In genomic region chr5:37354385-37354784, GRCm38 (mm10) we compare ENCODE assay signal across 8 mouse cellular contexts. TPM values are rescaled to one million over a fixed set of nuclear protein-coding genes. Genes with fewer than 3 reads are reported as not detected.
DNase-seq lines count a peak whose midpoint lies in the region; ATAC-seq and TF ChIP-seq lines count a peak whose summit lies in the region.

No protein-coding gene starts in this region.

- TF ChIP-seq CTCF in cerebellum, adult 2 months (IDR thresholded peaks at IDR 0.05; ENCODE audit: borderline replicate concordance, insufficient read depth, low read depth, low read length) = peak; percentile 35; the same call in 1 of the 2 replicates
- peak; percentile 73 for TF ChIP-seq CTCF in liver, embryonic 14.5 days (IDR thresholded peaks at IDR 0.05; ENCODE audit: low read depth)

- DNase-seq in cerebellum, adult 2 months = peak in 1 of 2 experiments; percentile 40
- no peak for DNase-seq in cerebellum, adult 11-12 months
- DNase-seq in liver = peak; percentile 48
- DNase-seq in liver, embryonic 11.5 days (ENCODE audit: low spot score) = no peak
- peak; percentile 24 for DNase-seq in adrenal gland, adult 8-10 months
- peak; percentile 39 to 58 for DNase-seq in frontal cortex, postnatal 25 days (ENCODE audit: low spot score in 2 of 2)
- DNase-seq in liver, embryonic 14.5 days (ENCODE audit: low read depth in 3 of 3, low spot score in 3 of 3) = peak in 1 of 3 experiments; percentile 18
- DNase-seq in thymus, postnatal 14 days = peak; percentile 29

- H3K36me3 ChIP-seq in liver, embryonic 11.5 days (ENCODE audit: control insufficient read depth, insufficient read depth, low read length) = peaks cover 10% of the 10 kb centered on the region
- no peaks in the 10 kb centered on the region for H3K36me3 ChIP-seq in liver, embryonic 14.5 days (replicated peaks; ENCODE audit: control insufficient read depth, insufficient read depth, low read depth)

- no peak for TF ChIP-seq POLR2A in cerebellum, adult 2 months (IDR thresholded peaks at IDR 0.05; ENCODE audit: borderline replicate concordance, insufficient read depth, low read length)

- H3K27me3 ChIP-seq in cerebellum, adult 2 months (ENCODE audit: control insufficient read depth, insufficient read depth, low read length) = no peaks in the 10 kb centered on the region
- H3K27me3 ChIP-seq in liver, embryonic 11.5 days (replicated peaks; ENCODE audit: control insufficient read depth, insufficient read depth, low read length) = no peaks in the 10 kb centered on the region
- no peaks in the 10 kb centered on the region for H3K27me3 ChIP-seq in liver, embryonic 14.5 days (ENCODE audit: control insufficient read depth, insufficient read depth, low read length)

- WGBS in cerebellum, adult 2 months = 86% methylated on average over 4 of the region's 4 CpGs
- 70% methylated on average over 4 of the region's 4 CpGs for WGBS in liver, embryonic 11.5 days
- 59% methylated on average over 4 of the region's 4 CpGs for WGBS in liver, embryonic 14.5 days (ENCODE audit: insufficient replicate concordance)

- H3K4me1 ChIP-seq in cerebellum, adult 2 months (ENCODE audit: control insufficient read depth, insufficient read depth, low read length) = no peaks in the 10 kb centered on the region
- no peaks in the 10 kb centered on the region for H3K4me1 ChIP-seq in liver, embryonic 11.5 days (replicated peaks; ENCODE audit: control insufficient read depth, insufficient read depth, low read length)
- H3K4me1 ChIP-seq in liver, embryonic 14.5 days (replicated peaks; ENCODE audit: control insufficient read depth in 2 of 2, insufficient read depth in 2 of 2, low read length in 1 of 2) = no peaks in the 10 kb centered on the region

- H3K4me2 ChIP-seq in liver, embryonic 11.5 days = no peak overlapping the region
- H3K4me2 ChIP-seq in liver, embryonic 14.5 days (ENCODE audit: low read depth) = no peak overlapping the region

- no peaks in the 10 kb centered on the region for H3K9me3 ChIP-seq in liver, embryonic 11.5 days (ENCODE audit: control insufficient read depth, low read length)
- H3K9me3 ChIP-seq in liver, embryonic 14.5 days (ENCODE audit: control insufficient read depth, low read length) = no peaks in the 10 kb centered on the region

- no peak overlapping the region for H3K4me3 ChIP-seq in cerebellum, adult 2 months (replicated peaks; ENCODE audit: insufficient read depth, low read depth, low read length)
- no peak overlapping the region for H3K4me3 ChIP-seq in liver, embryonic 11.5 days (ENCODE audit: low read depth, low read length)
- H3K4me3 ChIP-seq in liver, embryonic 14.5 days (ENCODE audit: insufficient read depth in 1 of 2, low read depth in 2 of 2, low read length in 2 of 2) = no peak overlapping the region

- ATAC-seq in liver, embryonic 11.5 days (replicated peaks; ENCODE audit: low FRiP score) = no peak
- ATAC-seq in liver, embryonic 14.5 days (ENCODE audit: insufficient read depth) = no peak

- H3K27ac ChIP-seq in cerebellum, adult 2 months (ENCODE audit: insufficient read depth, low read length) = no peak overlapping the region
- no peak overlapping the region for H3K27ac ChIP-seq in liver, embryonic 11.5 days (ENCODE audit: low read depth, low read length)
- H3K27ac ChIP-seq in liver, embryonic 14.5 days = no peak overlapping the region

- no peak overlapping the region for H3K9ac ChIP-seq in liver, embryonic 11.5 days (ENCODE audit: low read depth, low read length)
- H3K9ac ChIP-seq in liver, embryonic 14.5 days (replicated peaks) = no peak overlapping the region

- TF ChIP-seq EP300 in liver, embryonic 14.5 days (IDR thresholded peaks at IDR 0.05; ENCODE audit: low read depth) = no peak

RNA-seq across cellular contexts. Expression of gene Evc2, which starts 16.1 kb away (rescaled TPM):
- polyA plus RNA-seq in cerebellum, adult 2 months (2012; rRNA removed) = 4.9 and 5.0 TPM in 2 replicates
- 10.3 and 10.7 TPM in 2 replicates for polyA plus RNA-seq in liver, embryonic 11.5 days (2014; fragmentation: Nextera tagmentation; extraction: Ambion mirVana)
- 10 to 100 TPM; 21.4 to 34.0 (median 27.6) TPM for total RNA-seq in adrenal gland, adult 8-10 months (2022)
- polyA plus RNA-seq in liver, embryonic 14.5 days (2012; rRNA removed) = 2.2 TPM in 2 replicates
- 0.93 and 1.3 TPM in 2 replicates for polyA plus RNA-seq in liver, embryonic 14.5 days (2014; fragmentation: Nextera tagmentation; extraction: Ambion mirVana)

RNA-seq across cellular contexts. Expression of gene Evc, which starts 17.7 kb away (rescaled TPM):
- polyA plus RNA-seq in cerebellum, adult 2 months (2012; rRNA removed) = 7.7 and 10.1 TPM in 2 replicates
- 7.9 and 8.8 TPM in 2 replicates for polyA plus RNA-seq in liver, embryonic 11.5 days (2014; fragmentation: Nextera tagmentation; extraction: Ambion mirVana)
- 10 to 100 TPM; 14.8 to 23.7 (median 19.3) TPM for total RNA-seq in adrenal gland, adult 8-10 months (2022)
- 1.6 and 2.2 TPM in 2 replicates for polyA plus RNA-seq in liver, embryonic 14.5 days (2012; rRNA removed)
- polyA plus RNA-seq in liver, embryonic 14.5 days (2014; fragmentation: Nextera tagmentation; extraction: Ambion mirVana) = 0.91 and 1.2 TPM in 2 replicates

Comparison
In these comparisons a context has a peak if more than half of its experiments do, and no peak if none do; other contexts are left out.
1. DNase-seq: peak in liver (single experiment), adrenal gland, adult 8-10 months (single experiment), frontal cortex, postnatal 25 days (2 of 2) and thymus, postnatal 14 days (single experiment); none in cerebellum, adult 11-12 months (single experiment) and liver, embryonic 11.5 days (single experiment).